Mouse (Mus musculus) heart, postnatal 0 days (tissue): ENCODE results near the gene Hrh1. TPM values are rescaled to one million over a fixed set of nuclear protein-coding genes. Genes with fewer than 3 reads are reported as not detected.

ENCODE experiments used
- ATAC-seq: fragments of 200-750 bp; cut with Nextera tagmentation; 2 replicates; pipeline ENCODE4 v1.8.0; 2017; ENCODE audit warnings: low read depth, moderate number of reproducible peaks, moderate library complexity; ENCODE audit not compliant: insufficient read depth
- DNase-seq: peaks from one replicate; pipeline ENCODE4 v3.0.0-alpha.2; 2016; ENCODE audit warnings: low spot score
- H3K27ac ChIP-seq: fragments of 300-500 bp; sonication (generic); 2 replicates; pipeline ENCODE4 v1.5.1; 2014; ENCODE audit warnings: low read depth, mild to moderate bottlenecking
- H3K27me3 ChIP-seq: fragments of 300-500 bp; sonication (generic); 2 replicates; pipeline ENCODE4 v1.6.1; 2014; ENCODE audit warnings: low read length, mixed read lengths; ENCODE audit not compliant: control insufficient read depth, insufficient read depth
- H3K36me3 ChIP-seq: fragments of 300-500 bp; sonication (generic); replicated peaks from 2 replicates; pipeline ENCODE4 v1.6.1; 2014; ENCODE audit warnings: low read length, mixed read lengths; ENCODE audit not compliant: control insufficient read depth, insufficient read depth
- H3K4me1 ChIP-seq: fragments of 300-500 bp; sonication (generic); 2 replicates; pipeline ENCODE4 v1.6.1; 2014; ENCODE audit warnings: antibody characterized with exemption; ENCODE audit not compliant: control insufficient read depth, insufficient read depth
- H3K4me2 ChIP-seq: fragments of 300-500 bp; sonication (generic); 2 replicates; pipeline ENCODE4 v1.6.1; 2014; ENCODE audit warnings: low read depth, mild to moderate bottlenecking, low read length, moderate library complexity
- H3K4me3 ChIP-seq: fragments of 300-500 bp; sonication (generic); 2 replicates; pipeline ENCODE4 v1.5.1; 2014; ENCODE audit warnings: low read depth, low read length
- H3K9ac ChIP-seq: fragments of 300-500 bp; sonication (generic); replicated peaks from 2 replicates; pipeline ENCODE4 v1.6.1; 2014; ENCODE audit warnings: low read depth, low read length, mixed read lengths
- H3K9me3 ChIP-seq: fragments of 300-500 bp; sonication (generic); replicated peaks from 2 replicates; pipeline ENCODE4 v1.6.1; 2016; ENCODE audit warnings: low read length; ENCODE audit not compliant: control insufficient read depth
- CTCF ChIP-seq: IDR thresholded peaks from 2 replicates; pipeline ENCODE4 v1.5.1; 2016; ENCODE audit warnings: antibody characterized with exemption, control low read depth, low read depth
- EP300 ChIP-seq: IDR thresholded peaks from 2 replicates; pipeline ENCODE4 v1.6.1; 2016; ENCODE audit warnings: antibody characterized with exemption, low read depth
- WGBS: fragments of 180-500 bp; shearing (Covaris S2); extraction: QIAGEN DNeasy Blood & Tissue Kit; methylation state at CpG from one replicate; pipeline ENCODE4 v1.1.7; 2014; 5-methylcytosine and 5-hydroxymethylcytosine counted together
- polyA plus RNA-seq: library from polyadenylated mRNA; unstranded; fragments of >200 nt; fragmentation: Nextera tagmentation; extraction: Ambion mirVana; gene quantifications from 2 replicates; pipeline ENCODE4 v1.2.1, GENCODE M21; 2015
- total RNA-seq: library from RNA; depleted of rRNA; stranded (reverse); fragments of >200 nt; gene quantifications from 2 replicates; pipeline ENCODE4 v1.2.3, GENCODE M21; 2014; ENCODE audit warnings: low replicate concordance

The Hrh1 gene
- total and polyA plus RNA-seq, 2 experiments from 2014 or later: not detected

DNA sequence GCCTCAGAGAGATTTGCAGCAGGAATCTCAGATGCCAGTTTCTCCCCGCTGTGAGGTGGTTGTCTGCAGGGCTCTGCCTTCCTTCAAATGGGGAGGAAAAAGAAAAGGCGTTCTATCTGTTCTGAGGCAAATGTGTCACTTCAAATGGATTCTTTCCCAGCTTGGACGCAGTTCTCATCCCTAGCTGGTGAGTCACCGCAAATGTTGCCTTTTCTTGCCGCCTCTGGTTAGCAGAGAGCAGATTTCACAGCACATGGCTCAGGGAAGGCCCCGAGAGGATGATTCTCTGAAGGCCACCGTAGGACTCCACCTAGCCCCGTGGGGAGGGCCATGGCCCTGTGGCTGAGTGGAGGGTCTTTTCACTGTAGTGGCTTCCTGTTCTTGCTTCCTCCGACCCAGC lies 51.2 kb downstream of the Hrh1 start:
- 48% methylated on average over 9 of the region's 9 CpGs for WGBS
- no peaks in the 10 kb centered on the region for H3K36me3 ChIP-seq
- no peaks in the 10 kb centered on the region for H3K9me3 ChIP-seq

DNA sequence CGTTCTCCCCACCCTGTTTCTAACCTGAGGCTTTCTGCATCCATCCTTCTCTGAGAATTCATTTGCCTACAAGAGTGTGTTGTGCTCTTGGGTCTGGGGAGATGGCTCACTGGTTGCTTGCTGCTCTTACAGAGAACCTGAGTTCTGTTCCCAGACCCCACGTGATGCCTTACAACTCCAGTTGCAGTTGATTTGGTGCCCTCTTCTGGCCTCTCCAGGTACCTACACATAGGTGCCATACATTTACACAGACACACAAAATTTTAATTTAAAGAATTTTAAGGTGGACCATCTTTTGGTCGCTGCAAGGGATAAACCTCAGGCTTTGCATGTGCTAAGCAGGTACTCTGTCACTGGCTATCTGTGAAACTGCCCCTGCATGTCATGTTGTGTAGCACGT lies 57.5 kb downstream of the Hrh1 start:
- no peak overlapping the region for H3K27ac ChIP-seq
- no peak overlapping the region for H3K9ac ChIP-seq
- H3K4me1 ChIP-seq: no peaks in the 10 kb centered on the region
- no peak for DNase-seq
- no peak overlapping the region for H3K4me3 ChIP-seq
- H3K9me3 ChIP-seq: no peaks in the 10 kb centered on the region
- no peaks in the 10 kb centered on the region for H3K36me3 ChIP-seq
- H3K4me2 ChIP-seq: no peak overlapping the region
- no peak for ATAC-seq
- TF ChIP-seq EP300: no peak
- no peak for TF ChIP-seq CTCF
- H3K27me3 ChIP-seq: no peaks in the 10 kb centered on the region
- 84% methylated on average over 4 of the region's 4 CpGs for WGBS

More for the DNA sequence above, 51.2 kb downstream of the Hrh1 start:
- ATAC-seq: no peak
- DNase-seq: peak; percentile 11
- Histone ChIP-seq H3K4me1 (no peaks in the 10 kb centered on the region), H3K27ac (no peak overlapping the region), H3K4me3 (no peak overlapping the region), H3K9ac (no peak overlapping the region), H3K4me2 (no peak overlapping the region), H3K27me3 (peaks cover 4% of the 10 kb centered on the region; the same call in 1 of the 2 replicates)
- TF ChIP-seq CTCF (no peak), EP300 (no peak)

DNA sequence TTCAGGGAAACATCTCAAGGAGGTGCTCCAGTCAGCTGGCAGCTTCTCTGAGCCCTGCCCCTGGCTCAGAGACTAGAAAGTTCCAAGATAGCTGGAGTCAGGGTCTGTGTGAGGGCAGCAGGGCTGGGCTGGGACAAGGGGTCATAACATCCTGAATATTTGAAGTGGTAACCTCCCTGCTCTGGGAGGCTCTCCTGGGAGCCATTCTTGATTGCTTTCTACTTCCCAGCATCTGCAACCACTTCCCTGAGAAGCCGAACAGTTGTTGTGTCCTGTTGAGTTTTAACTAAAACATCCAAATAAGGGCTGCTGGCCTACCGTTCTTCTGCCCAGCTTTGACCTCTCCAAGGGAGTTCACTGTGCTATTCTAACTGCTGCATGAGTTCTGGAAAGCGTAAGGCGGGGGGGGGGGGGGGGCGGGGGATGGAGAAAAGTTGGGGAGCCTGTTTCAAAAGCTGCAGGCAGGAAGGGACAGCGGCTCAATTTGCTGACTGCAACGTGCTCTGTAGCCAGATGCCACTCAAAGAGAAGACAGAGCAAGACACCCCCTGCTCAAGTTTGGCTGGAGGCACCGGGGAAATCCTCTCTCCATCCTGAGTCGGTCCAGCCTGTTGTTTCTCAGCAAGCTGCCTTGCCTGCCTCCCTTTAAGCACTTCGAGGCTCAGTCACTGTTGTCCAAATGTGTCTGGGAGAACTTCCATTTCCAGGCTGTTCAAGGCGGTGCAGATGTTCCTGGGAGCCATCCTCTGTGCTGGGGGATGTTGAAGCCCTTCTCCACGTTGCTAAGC lies 58.7 kb downstream of the Hrh1 start:
- Histone ChIP-seq H3K27me3 (no peaks in the 10 kb centered on the region), H3K4me1 (no peaks in the 10 kb centered on the region), H3K36me3 (no peaks in the 10 kb centered on the region), H3K4me2 (no peak overlapping the region), H3K4me3 (no peak overlapping the region), H3K9ac (no peak overlapping the region), H3K27ac (no peak overlapping the region), H3K9me3 (no peaks in the 10 kb centered on the region)
- ATAC-seq (no peak), DNase-seq (no peak)
- TF ChIP-seq CTCF (no peak), EP300 (no peak)
- 48% methylated on average over 12 of the region's 12 CpGs for WGBS

DNA sequence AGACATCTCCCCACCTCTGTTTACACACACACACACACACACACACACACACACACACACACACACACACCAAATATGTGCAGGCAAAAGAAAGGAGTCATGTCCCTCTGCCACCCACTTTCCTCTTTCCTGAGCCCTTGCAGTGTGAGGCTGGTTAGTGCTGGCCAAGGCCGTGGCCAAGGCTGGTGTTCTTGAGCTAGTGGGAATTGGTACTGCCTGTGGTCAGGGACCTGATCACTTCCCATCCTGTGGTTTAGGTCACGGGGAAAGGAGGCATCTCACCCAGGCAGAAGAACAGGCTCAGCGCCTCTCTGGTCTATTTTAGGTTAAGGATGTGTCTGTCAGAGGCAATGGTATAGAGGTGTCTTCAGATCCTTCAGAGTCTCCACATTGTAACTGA lies 59.6 kb downstream of the Hrh1 start:
- DNase-seq: no peak
- Histone ChIP-seq H3K27me3 (no peaks in the 10 kb centered on the region), H3K4me3 (no peak overlapping the region), H3K9me3 (no peaks in the 10 kb centered on the region), H3K36me3 (no peaks in the 10 kb centered on the region), H3K27ac (no peak overlapping the region), H3K4me1 (no peaks in the 10 kb centered on the region), H3K4me2 (no peak overlapping the region), H3K9ac (no peak overlapping the region)
- ATAC-seq: no peak
- WGBS: 71% methylated on average over 3 of the region's 3 CpGs
- TF ChIP-seq CTCF: no peak

DNA sequence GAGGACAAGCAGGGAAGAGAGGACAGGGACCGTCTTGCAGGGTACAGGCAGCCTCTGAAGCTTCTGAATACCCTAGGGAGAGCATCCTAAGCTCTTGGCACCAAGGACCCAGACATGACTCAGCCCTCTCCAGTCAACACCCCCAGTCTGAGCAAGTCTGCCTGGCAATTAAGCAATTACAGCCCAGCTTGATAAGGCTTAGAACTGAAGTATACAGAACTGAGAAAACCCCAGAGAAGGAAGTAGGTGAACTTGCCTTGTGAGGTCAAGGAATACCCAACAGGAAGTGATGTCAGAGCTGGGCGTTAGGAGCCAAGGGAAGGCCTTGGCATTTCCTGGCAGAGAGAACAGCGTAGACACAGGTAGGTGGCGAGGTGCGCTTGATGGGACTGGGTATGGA lies 60.5 kb downstream of the Hrh1 start:
- WGBS: 62% methylated on average over 5 of the region's 5 CpGs
- H3K36me3 ChIP-seq: no peaks in the 10 kb centered on the region
- no peaks in the 10 kb centered on the region for H3K27me3 ChIP-seq
- no peaks in the 10 kb centered on the region for H3K9me3 ChIP-seq
- H3K9ac ChIP-seq: no peak overlapping the region
- no peak overlapping the region for H3K27ac ChIP-seq
- DNase-seq: no peak
- ATAC-seq: peak; percentile 30; the same call in 1 of the 2 replicates
- no peaks in the 10 kb centered on the region for H3K4me1 ChIP-seq
- TF ChIP-seq EP300 (no peak), CTCF (no peak)
- no peak overlapping the region for H3K4me3 ChIP-seq
- H3K4me2 ChIP-seq: no peak overlapping the region

DNA sequence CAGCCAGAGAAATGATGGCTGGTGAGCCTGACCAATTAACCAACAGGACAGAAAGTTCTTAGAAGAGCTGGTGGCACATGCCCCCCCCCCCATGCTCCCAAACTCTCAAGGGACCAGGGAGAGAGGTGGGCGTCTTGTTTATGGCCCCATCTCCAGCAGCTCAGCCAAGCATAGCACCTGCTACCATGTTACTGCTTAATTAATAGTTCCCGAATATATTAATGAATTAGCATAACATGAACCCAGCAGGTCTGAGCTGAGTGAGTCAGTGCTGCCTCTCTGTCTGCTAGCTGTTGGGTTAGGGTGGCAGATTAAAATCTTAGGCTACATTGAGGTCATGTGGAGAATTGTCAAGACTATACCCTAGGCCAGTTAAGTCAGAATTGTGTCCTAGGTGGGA lies 62.2 kb downstream of the Hrh1 start:
- H3K4me1 ChIP-seq: no peaks in the 10 kb centered on the region
- no peak overlapping the region for H3K4me2 ChIP-seq
- WGBS: 76% methylated on average over 2 of the region's 2 CpGs
- H3K9ac ChIP-seq: no peak overlapping the region
- no peaks in the 10 kb centered on the region for H3K36me3 ChIP-seq
- DNase-seq (no peak), ATAC-seq (no peak)
- TF ChIP-seq EP300 (no peak), CTCF (no peak)
- no peak overlapping the region for H3K4me3 ChIP-seq
- H3K27ac ChIP-seq: no peak overlapping the region
- no peaks in the 10 kb centered on the region for H3K9me3 ChIP-seq
- no peaks in the 10 kb centered on the region for H3K27me3 ChIP-seq
